Mouse (Mus musculus): ENCODE data around the gene Uhmk1. TPM values are rescaled to one million over a fixed set of nuclear protein-coding genes. Genes with fewer than 3 reads are reported as not detected.

Gene Uhmk1
- polyA plus RNA-seq, 1 experiment from 2014 or later = 5.6 TPM

- H3K9ac ChIP-seq = no peak overlapping the region
- no peak for ATAC-seq (ENCODE audit: low read depth)
- no peak for DNase-seq
- peaks cover 53% of the 10 kb centered on the region for H3K36me3 ChIP-seq
- H3K9me3 ChIP-seq (replicated peaks) = no peaks in the 10 kb centered on the region
- no peak overlapping the region for H3K27ac ChIP-seq
- H3K4me3 ChIP-seq (replicated peaks) = no peak overlapping the region
- H3K27me3 ChIP-seq = no peaks in the 10 kb centered on the region
- H3K4me2 ChIP-seq = no peak overlapping the region
- peaks cover 11% of the 10 kb centered on the region for H3K4me1 ChIP-seq (replicated peaks)
- WGBS (ENCODE audit: insufficient replicate concordance) = 86% methylated on average over 8 of the region's 8 CpGs
Measured at GRCm38 (mm10) chr1:170153986-170154385, 61.2 kb downstream of the Uhmk1 start.

- Histone ChIP-seq H3K27me3 (no peaks in the 10 kb centered on the region), H3K9me3 (replicated peaks) (no peaks in the 10 kb centered on the region), H3K4me2 (no peak overlapping the region), H3K36me3 (peaks cover 51% of the 10 kb centered on the region), H3K9ac (no peak overlapping the region), H3K4me3 (replicated peaks) (no peak overlapping the region), H3K4me1 (replicated peaks) (peaks cover 24% of the 10 kb centered on the region), H3K27ac (no peak overlapping the region)
- DNase-seq (no peak), ATAC-seq (ENCODE audit: low read depth) (no peak)
- whole genome bisulfite sequencing (ENCODE audit: insufficient replicate concordance) = 84% methylated on average over 2 of the region's 2 CpGs
Measured at GRCm38 (mm10) chr1:170152552-170152951, 62.6 kb downstream of the Uhmk1 start.

DNA sequence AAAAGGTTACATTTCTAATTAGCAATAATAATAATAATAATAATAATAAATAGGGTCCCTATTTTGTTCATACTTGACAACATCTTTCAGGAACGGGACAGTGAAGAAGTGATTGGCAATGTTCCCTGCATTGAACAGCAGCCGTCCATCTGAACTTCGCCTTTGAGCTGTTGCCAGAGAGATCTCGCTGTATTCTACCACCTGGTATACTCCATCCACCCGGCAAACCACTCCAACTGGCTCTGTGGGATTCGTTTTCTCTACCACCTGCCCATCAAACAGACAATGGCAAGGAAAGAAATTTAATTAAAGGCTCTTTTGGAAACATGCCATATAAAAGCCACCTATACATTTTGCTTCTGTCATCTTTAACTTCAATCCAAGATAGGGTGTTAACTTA, 64.3 kb downstream of the Uhmk1 start:
- H3K4me2 ChIP-seq = no peak overlapping the region
- H3K4me1 ChIP-seq (replicated peaks) = peaks cover 28% of the 10 kb centered on the region
- H3K27ac ChIP-seq = no peak overlapping the region
- H3K9me3 ChIP-seq (replicated peaks) = no peaks in the 10 kb centered on the region
- DNase-seq = no peak
- peaks cover 46% of the 10 kb centered on the region for H3K36me3 ChIP-seq
- WGBS (ENCODE audit: insufficient replicate concordance) = 82% methylated on average over 6 of the region's 6 CpGs
- H3K27me3 ChIP-seq = no peaks in the 10 kb centered on the region
- H3K9ac ChIP-seq = no peak overlapping the region
- no peak overlapping the region for H3K4me3 ChIP-seq (replicated peaks)
- no peak for ATAC-seq (ENCODE audit: low read depth)

DNA sequence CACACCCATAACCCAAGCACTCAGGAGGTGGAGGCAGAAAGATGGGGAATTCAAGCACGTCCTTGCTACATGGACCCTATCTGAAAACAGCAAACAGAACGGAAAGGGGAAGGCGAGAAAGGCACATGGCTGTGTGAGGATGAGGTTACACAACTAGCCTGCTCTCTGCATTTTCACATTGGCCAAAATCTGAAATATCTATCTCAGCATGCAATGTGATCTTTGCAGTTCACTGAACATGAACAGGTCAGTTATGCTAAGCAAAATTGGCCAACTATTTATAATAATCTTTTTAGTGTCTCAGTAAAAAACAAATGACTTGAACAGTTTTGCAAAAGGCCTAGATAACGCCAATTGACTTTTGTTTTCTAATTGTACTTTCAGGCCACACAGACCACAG, 65.4 kb downstream of the Uhmk1 start:
- no peak overlapping the region for H3K9ac ChIP-seq
- H3K27ac ChIP-seq = 0 out of 2 replicates have a peak overlapping the region, but pooled peaks have one; percentile 78
- no peaks in the 10 kb centered on the region for H3K27me3 ChIP-seq
- WGBS (ENCODE audit: insufficient replicate concordance) = 67% methylated on average over 4 of the region's 4 CpGs
- H3K4me1 ChIP-seq (replicated peaks) = peaks cover 28% of the 10 kb centered on the region
- no peaks in the 10 kb centered on the region for H3K9me3 ChIP-seq (replicated peaks)
- H3K4me2 ChIP-seq = no peak overlapping the region
- no peak overlapping the region for H3K4me3 ChIP-seq (replicated peaks)
- H3K36me3 ChIP-seq = peaks cover 43% of the 10 kb centered on the region
- ATAC-seq (ENCODE audit: low read depth) (no peak), DNase-seq (no peak)

DNA sequence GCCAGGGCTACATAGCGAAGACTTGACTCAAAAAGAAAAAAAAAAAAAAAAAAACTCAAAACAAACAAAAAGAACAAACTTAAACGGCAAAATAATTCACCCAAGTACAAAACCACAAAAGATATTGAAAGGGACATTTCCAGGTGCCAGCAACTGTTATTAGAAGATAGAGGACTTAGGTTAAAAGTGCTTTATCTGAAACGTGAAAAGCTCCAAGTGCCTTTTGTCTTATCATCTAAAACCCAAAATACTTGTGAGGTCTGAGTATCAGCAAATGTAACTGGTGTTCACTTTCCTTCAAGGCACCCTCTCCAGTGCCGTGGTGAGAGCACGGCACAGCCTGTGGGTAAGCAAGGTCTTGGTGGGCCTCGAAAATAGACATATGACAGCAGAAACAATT, 66.7 kb downstream of the Uhmk1 start:
- Histone ChIP-seq H3K4me2 (0 out of 2 replicates have a peak overlapping the region, but pooled peaks have one; percentile 34), H3K9me3 (replicated peaks) (no peaks in the 10 kb centered on the region), H3K36me3 (peaks cover 50% of the 10 kb centered on the region), H3K27me3 (no peaks in the 10 kb centered on the region), H3K4me1 (replicated peaks) (peaks cover 28% of the 10 kb centered on the region), H3K27ac (peak overlapping the region; percentile 88), H3K4me3 (replicated peaks) (no peak overlapping the region), H3K9ac (no peak overlapping the region)
- DNase-seq (no peak), ATAC-seq (ENCODE audit: low read depth) (peak; percentile 86)
- 26% methylated on average over 6 of the region's 6 CpGs for WGBS (ENCODE audit: insufficient replicate concordance)

DNA sequence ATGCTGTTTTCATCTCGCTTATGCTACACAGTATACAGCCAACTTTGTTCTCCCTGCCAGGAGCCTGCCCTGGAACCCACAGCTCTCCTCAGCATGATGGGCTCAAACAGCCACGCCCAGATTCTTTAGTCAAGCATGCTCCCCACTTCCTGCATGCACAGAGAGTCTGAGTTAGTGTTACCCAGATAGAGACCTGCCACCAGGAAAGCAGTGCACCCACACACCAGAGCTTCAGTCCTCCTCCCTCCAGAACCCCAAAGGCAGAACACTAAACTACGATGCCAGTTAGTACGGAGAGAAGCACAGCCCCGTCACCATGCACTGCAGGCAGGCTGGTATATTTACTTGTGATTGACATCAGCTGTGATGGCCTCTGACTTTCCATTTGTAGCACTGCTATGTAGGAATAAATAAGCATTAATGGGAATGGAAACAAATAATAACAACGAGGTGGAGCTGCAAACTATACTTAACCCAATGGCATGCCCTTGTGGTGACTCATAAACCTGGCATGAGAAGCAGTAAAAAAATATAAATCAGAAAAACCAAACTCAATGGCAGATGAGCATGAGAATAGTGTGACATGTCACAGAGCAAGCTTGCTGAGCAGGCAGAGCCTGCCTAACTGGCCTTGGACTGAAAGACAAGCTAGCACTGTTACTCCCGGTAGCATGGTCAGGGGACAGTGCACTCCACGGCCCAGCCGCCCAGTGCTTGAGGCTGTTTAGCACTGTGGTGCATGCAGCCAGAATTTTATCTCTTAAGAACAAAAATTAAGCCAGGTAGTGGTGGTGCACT, 67.3 kb downstream of the Uhmk1 start:
- DNase-seq = no peak
- Histone ChIP-seq H3K4me2 (peak overlapping the region; percentile 34; the same call in 1 of the 2 replicates), H3K9ac (no peak overlapping the region; the same call in 1 of the 2 replicates), H3K9me3 (replicated peaks) (no peaks in the 10 kb centered on the region), H3K4me3 (replicated peaks) (no peak overlapping the region), H3K27me3 (no peaks in the 10 kb centered on the region), H3K27ac (peak overlapping the region; percentile 88), H3K4me1 (replicated peaks) (peaks cover 28% of the 10 kb centered on the region), H3K36me3 (peaks cover 55% of the 10 kb centered on the region)
- peak; percentile 76 for ATAC-seq (ENCODE audit: low read depth)
- WGBS (ENCODE audit: insufficient replicate concordance) = 38% methylated on average over 9 of the region's 9 CpGs

DNA sequence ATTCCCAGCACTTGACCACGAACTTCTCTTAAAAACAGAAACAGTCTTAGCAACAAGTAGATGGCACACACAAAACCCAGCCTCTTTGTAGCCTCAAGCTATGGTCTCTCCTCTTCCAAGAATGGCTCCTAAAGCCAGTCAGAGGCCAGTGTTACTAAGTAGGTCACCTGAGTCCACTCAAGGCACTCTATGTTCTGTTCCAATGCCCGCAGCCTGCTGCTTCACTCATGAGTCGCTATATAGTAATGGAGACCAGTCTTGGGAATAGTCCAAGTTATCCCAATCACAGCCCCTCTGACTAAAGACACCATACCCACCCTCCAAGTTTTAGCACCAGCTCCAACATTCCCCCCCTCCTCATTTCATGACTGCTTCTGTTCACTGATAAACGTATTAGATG, 69.6 kb downstream of the Uhmk1 start:
- Histone ChIP-seq H3K4me1 (replicated peaks) (peaks cover 28% of the 10 kb centered on the region), H3K9ac (no peak overlapping the region), H3K4me3 (replicated peaks) (no peak overlapping the region), H3K9me3 (replicated peaks) (no peaks in the 10 kb centered on the region), H3K36me3 (peaks cover 60% of the 10 kb centered on the region), H3K27me3 (no peaks in the 10 kb centered on the region), H3K27ac (no peak overlapping the region), H3K4me2 (no peak overlapping the region)
- ATAC-seq (ENCODE audit: low read depth) = no peak
- WGBS (ENCODE audit: insufficient replicate concordance) = 79% methylated on average over 4 of the region's 4 CpGs
- DNase-seq = no peak

Other genes starting within 250 kb of the Uhmk1 start
- 12.4 and 14.1 TPM in 2 replicates for gene Hsd17b7, start 246.2 kb downstream of the Uhmk1 start, polyA plus RNA-seq (2015; fragmentation: Nextera tagmentation; extraction: Ambion mirVana)
- gene Ddr2, start 104.6 kb downstream of the Uhmk1 start, polyA plus RNA-seq (2015; fragmentation: Nextera tagmentation; extraction: Ambion mirVana) = 1.7 and 2.0 TPM in 2 replicates
- gene Uap1, start 40.4 kb downstream of the Uhmk1 start, polyA plus RNA-seq (2015; fragmentation: Nextera tagmentation; extraction: Ambion mirVana) = 34.8 and 41.5 TPM in 2 replicates
- gene Sh2d1b2, start 17.4 kb upstream of the Uhmk1 start, polyA plus RNA-seq (2015; fragmentation: Nextera tagmentation; extraction: Ambion mirVana) = not detected in 2 replicates
- gene Sh2d1b1, start 61.9 kb upstream of the Uhmk1 start, polyA plus RNA-seq (2015; fragmentation: Nextera tagmentation; extraction: Ambion mirVana) = 0.14 and 0.20 TPM in 2 replicates
- 0.83 and 1.0 TPM in 2 replicates for gene Gm7694, start 90.9 kb upstream of the Uhmk1 start, polyA plus RNA-seq (2015; fragmentation: Nextera tagmentation; extraction: Ambion mirVana)
- gene Spata46, start 93.4 kb upstream of the Uhmk1 start, polyA plus RNA-seq (2015; fragmentation: Nextera tagmentation; extraction: Ambion mirVana) = 0.31 TPM in 1 of 2 replicates, not detected in the other